Mouse (Mus musculus): ENCODE results near the gene Rangrf. TPM values are rescaled to one million over a fixed set of nuclear protein-coding genes. Genes with fewer than 3 reads are reported as not detected.

The Rangrf gene
- 41.5 TPM for polyA plus RNA-seq (2015; fragmentation: Illumina TruSeq; extraction: RNeasy Lipid Tissue Mini Kit (QIAGEN cat#74804); ENCODE audit: low read depth, low replicate concordance)

GRCm38 (mm10) chr11:68975085-68975484 lies at the start of gene Rangrf:
Rangrf (minus strand) TSS chr11:68975185.

GRCm38 (mm10) chr11:69015644-69016441 lies 40.9 kb upstream of the Rangrf start, which contains the start of gene Ctc1:
Ctc1 (plus strand) TSS chr11:69015911.

GRCm38 (mm10) chr11:69008182-69009121 lies 33.5 kb upstream of the Rangrf start, which contains the start of gene Pfas:
Pfas (minus strand) TSS chr11:69008460.

GRCm38 (mm10) chr11:68967337-68968282 lies 7.4 kb downstream of the Rangrf start, which contains the start of gene Slc25a35:
Slc25a35 (plus strand) TSS chr11:68968131.

GRCm38 (mm10) chr11:68957308-68957707 lies 17.7 kb downstream of the Rangrf start, which contains the start of gene Arhgef15:
Arhgef15 (minus strand) TSS chr11:68957480.

GRCm38 (mm10) chr11:68926981-68927380 lies 48.0 kb downstream of the Rangrf start, which contains the start of gene Odf4:
Odf4 (minus strand) TSS chr11:68927081.

Other genes starting within 250 kb of the Rangrf start
- gene Ndel1, start 103.3 kb downstream of the Rangrf start, polyA plus RNA-seq (2015; fragmentation: Illumina TruSeq; extraction: RNeasy Lipid Tissue Mini Kit (QIAGEN cat#74804); ENCODE audit: low read depth, low replicate concordance) = 127 TPM
- not detected for gene Rnf222, start 86.6 kb downstream of the Rangrf start, polyA plus RNA-seq (2015; fragmentation: Illumina TruSeq; extraction: RNeasy Lipid Tissue Mini Kit (QIAGEN cat#74804); ENCODE audit: low read depth, low replicate concordance)
- gene Rpl26, start 73.6 kb downstream of the Rangrf start, polyA plus RNA-seq (2015; fragmentation: Illumina TruSeq; extraction: RNeasy Lipid Tissue Mini Kit (QIAGEN cat#74804); ENCODE audit: low read depth, low replicate concordance) = 2,040 TPM
- gene Odf4, start 48.1 kb downstream of the Rangrf start, polyA plus RNA-seq (2015; fragmentation: Illumina TruSeq; extraction: RNeasy Lipid Tissue Mini Kit (QIAGEN cat#74804); ENCODE audit: low read depth, low replicate concordance) = 1.1 TPM
- 16.4 TPM for gene Arhgef15, start 17.7 kb downstream of the Rangrf start, polyA plus RNA-seq (2015; fragmentation: Illumina TruSeq; extraction: RNeasy Lipid Tissue Mini Kit (QIAGEN cat#74804); ENCODE audit: low read depth, low replicate concordance)
- gene Slc25a35, start 7.1 kb downstream of the Rangrf start, polyA plus RNA-seq (2015; fragmentation: Illumina TruSeq; extraction: RNeasy Lipid Tissue Mini Kit (QIAGEN cat#74804); ENCODE audit: low read depth, low replicate concordance) = 6.2 TPM
- 11.4 TPM for gene Pfas, start 33.3 kb upstream of the Rangrf start, polyA plus RNA-seq (2015; fragmentation: Illumina TruSeq; extraction: RNeasy Lipid Tissue Mini Kit (QIAGEN cat#74804); ENCODE audit: low read depth, low replicate concordance)
- 35.5 TPM for gene Ctc1, start 40.7 kb upstream of the Rangrf start, polyA plus RNA-seq (2015; fragmentation: Illumina TruSeq; extraction: RNeasy Lipid Tissue Mini Kit (QIAGEN cat#74804); ENCODE audit: low read depth, low replicate concordance)
- gene Aurkb, start 70.5 kb upstream of the Rangrf start, polyA plus RNA-seq (2015; fragmentation: Illumina TruSeq; extraction: RNeasy Lipid Tissue Mini Kit (QIAGEN cat#74804); ENCODE audit: low read depth, low replicate concordance) = 0.54 TPM
- gene Borcs6, start 84.5 kb upstream of the Rangrf start, polyA plus RNA-seq (2015; fragmentation: Illumina TruSeq; extraction: RNeasy Lipid Tissue Mini Kit (QIAGEN cat#74804); ENCODE audit: low read depth, low replicate concordance) = 25.8 TPM
- gene Tmem107, start 95.6 kb upstream of the Rangrf start, polyA plus RNA-seq (2015; fragmentation: Illumina TruSeq; extraction: RNeasy Lipid Tissue Mini Kit (QIAGEN cat#74804); ENCODE audit: low read depth, low replicate concordance) = 25.6 TPM
- gene Vamp2, start 113.3 kb upstream of the Rangrf start, polyA plus RNA-seq (2015; fragmentation: Illumina TruSeq; extraction: RNeasy Lipid Tissue Mini Kit (QIAGEN cat#74804); ENCODE audit: low read depth, low replicate concordance) = 1,029 TPM
- gene Per1, start 120.0 kb upstream of the Rangrf start, polyA plus RNA-seq (2015; fragmentation: Illumina TruSeq; extraction: RNeasy Lipid Tissue Mini Kit (QIAGEN cat#74804); ENCODE audit: low read depth, low replicate concordance) = 47.8 TPM
- gene Hes7, start 145.2 kb upstream of the Rangrf start, polyA plus RNA-seq (2015; fragmentation: Illumina TruSeq; extraction: RNeasy Lipid Tissue Mini Kit (QIAGEN cat#74804); ENCODE audit: low read depth, low replicate concordance) = 0.58 TPM
- gene 9130213A22Rik, start 147.4 kb upstream of the Rangrf start, polyA plus RNA-seq (2015; fragmentation: Illumina TruSeq; extraction: RNeasy Lipid Tissue Mini Kit (QIAGEN cat#74804); ENCODE audit: low read depth, low replicate concordance) = 0.67 TPM
- 3.9 TPM for gene Aloxe3, start 150.7 kb upstream of the Rangrf start, polyA plus RNA-seq (2015; fragmentation: Illumina TruSeq; extraction: RNeasy Lipid Tissue Mini Kit (QIAGEN cat#74804); ENCODE audit: low read depth, low replicate concordance)
- gene Alox12b, start 181.8 kb upstream of the Rangrf start, polyA plus RNA-seq (2015; fragmentation: Illumina TruSeq; extraction: RNeasy Lipid Tissue Mini Kit (QIAGEN cat#74804); ENCODE audit: low read depth, low replicate concordance) = 4.0 TPM
- 3.5 TPM for gene Alox8, start 222.7 kb upstream of the Rangrf start, polyA plus RNA-seq (2015; fragmentation: Illumina TruSeq; extraction: RNeasy Lipid Tissue Mini Kit (QIAGEN cat#74804); ENCODE audit: low read depth, low replicate concordance)